Mouse (Mus musculus) liver, postnatal 0 days (tissue): ENCODE measurements around the gene Ccdc71. TPM values are rescaled to one million over a fixed set of nuclear protein-coding genes. Genes with fewer than 3 reads are reported as not detected.

Source experiments
- ATAC-seq: fragments of 200-750 bp; cut with Nextera tagmentation; 2 replicates; pipeline ENCODE4 v1.8.0; 2017; ENCODE audit warnings: mild to moderate bottlenecking, moderate library complexity
- DNase-seq: peaks from one replicate; pipeline ENCODE4 v3.0.0-alpha.2; 2016
- H3K27ac ChIP-seq: fragments of 300-500 bp; sonication (generic); 2 replicates; pipeline ENCODE4 v1.5.1; 2014; ENCODE audit warnings: antibody characterized with exemption, moderate library complexity, mild to moderate bottlenecking, low read depth
- H3K27me3 ChIP-seq: fragments of 300-500 bp; sonication (generic); 2 replicates; pipeline ENCODE4 v1.6.1; 2014; ENCODE audit warnings: low read length, control low read depth, mixed read lengths; ENCODE audit not compliant: insufficient read depth
- H3K36me3 ChIP-seq: fragments of 300-500 bp; sonication (generic); replicated peaks from 2 replicates; pipeline ENCODE4 v1.6.1; 2014; ENCODE audit warnings: mild to moderate bottlenecking, control low read depth, low read length, moderate library complexity, mixed read lengths; ENCODE audit not compliant: insufficient read depth
- H3K4me1 ChIP-seq: fragments of 300-500 bp; sonication (generic); 2 replicates; pipeline ENCODE4 v1.6.1; 2014; ENCODE audit warnings: antibody characterized with exemption, mild to moderate bottlenecking, control low read depth; ENCODE audit not compliant: insufficient read depth
- H3K4me2 ChIP-seq: fragments of 300-500 bp; sonication (generic); 2 replicates; pipeline ENCODE4 v1.6.1; 2014; ENCODE audit warnings: low read depth, mild to moderate bottlenecking, low read length, moderate library complexity, mixed read lengths
- H3K4me3 ChIP-seq: fragments of 300-500 bp; sonication (generic); 2 replicates; pipeline ENCODE4 v1.5.1; 2014; ENCODE audit warnings: low read depth, low read length
- H3K9ac ChIP-seq: fragments of 300-500 bp; sonication (generic); replicated peaks from 2 replicates; pipeline ENCODE4 v1.6.1; 2014; ENCODE audit warnings: mild to moderate bottlenecking, moderate library complexity
- H3K9me3 ChIP-seq: fragments of 300-500 bp; sonication (generic); 2 replicates; pipeline ENCODE4 v1.6.1; 2016; ENCODE audit warnings: mild to moderate bottlenecking, control low read depth, low read length, mixed read lengths
- CTCF ChIP-seq: sonication (generic); IDR thresholded peaks from 2 replicates; pipeline ENCODE4 v1.5.1; 2016; ENCODE audit warnings: antibody characterized with exemption, low read depth
- EP300 ChIP-seq: IDR thresholded peaks from 2 replicates; pipeline ENCODE4 v1.6.1; 2016; ENCODE audit warnings: antibody characterized with exemption, low read depth, mild to moderate bottlenecking
- WGBS: fragments of 180-500 bp; shearing (Covaris S2); extraction: QIAGEN DNeasy Blood & Tissue Kit; methylation state at CpG from one replicate; pipeline ENCODE4 v1.1.7; 2014; ENCODE audit not compliant: insufficient replicate concordance; 5-methylcytosine and 5-hydroxymethylcytosine counted together
- polyA plus RNA-seq: library from polyadenylated mRNA; unstranded; fragments of >200 nt; fragmentation: Nextera tagmentation; extraction: Ambion mirVana; gene quantifications from 2 replicates; pipeline ENCODE4 v1.2.1, GENCODE M21; 2015

Ccdc71 gene
- polyA plus RNA-seq, 1 experiment from 2014 or later = 16.1 TPM

GRCm38 (mm10) chr9:108439176-108439575, 21.2 kb upstream of the Ccdc71 start:
- H3K4me2 ChIP-seq = no peak overlapping the region
- 79% methylated on average over 6 of the region's 6 CpGs for WGBS
- TF ChIP-seq CTCF (no peak), EP300 (no peak)
- no peaks in the 10 kb centered on the region for H3K4me1 ChIP-seq
- DNase-seq = no peak
- ATAC-seq = no peak
- no peak overlapping the region for H3K4me3 ChIP-seq
- no peaks in the 10 kb centered on the region for H3K9me3 ChIP-seq
- no peak overlapping the region for H3K27ac ChIP-seq
- H3K9ac ChIP-seq = no peak overlapping the region
- no peaks in the 10 kb centered on the region for H3K27me3 ChIP-seq
- no peaks in the 10 kb centered on the region for H3K36me3 ChIP-seq

- no peak overlapping the region for H3K27ac ChIP-seq
- H3K9me3 ChIP-seq = no peaks in the 10 kb centered on the region
- DNase-seq = no peak
- no peak overlapping the region for H3K4me2 ChIP-seq
- no peak for TF ChIP-seq EP300
- no peak for TF ChIP-seq CTCF
- no peak for ATAC-seq
- H3K27me3 ChIP-seq = no peaks in the 10 kb centered on the region
- H3K36me3 ChIP-seq = no peaks in the 10 kb centered on the region
- H3K4me3 ChIP-seq = no peak overlapping the region
- H3K9ac ChIP-seq = no peak overlapping the region
- H3K4me1 ChIP-seq = no peaks in the 10 kb centered on the region; the same call in 1 of the 2 replicates
- 66% methylated on average over 5 of the region's 5 CpGs for WGBS
Measured at GRCm38 (mm10) chr9:108440485-108440884, 19.8 kb upstream of the Ccdc71 start.

DNA sequence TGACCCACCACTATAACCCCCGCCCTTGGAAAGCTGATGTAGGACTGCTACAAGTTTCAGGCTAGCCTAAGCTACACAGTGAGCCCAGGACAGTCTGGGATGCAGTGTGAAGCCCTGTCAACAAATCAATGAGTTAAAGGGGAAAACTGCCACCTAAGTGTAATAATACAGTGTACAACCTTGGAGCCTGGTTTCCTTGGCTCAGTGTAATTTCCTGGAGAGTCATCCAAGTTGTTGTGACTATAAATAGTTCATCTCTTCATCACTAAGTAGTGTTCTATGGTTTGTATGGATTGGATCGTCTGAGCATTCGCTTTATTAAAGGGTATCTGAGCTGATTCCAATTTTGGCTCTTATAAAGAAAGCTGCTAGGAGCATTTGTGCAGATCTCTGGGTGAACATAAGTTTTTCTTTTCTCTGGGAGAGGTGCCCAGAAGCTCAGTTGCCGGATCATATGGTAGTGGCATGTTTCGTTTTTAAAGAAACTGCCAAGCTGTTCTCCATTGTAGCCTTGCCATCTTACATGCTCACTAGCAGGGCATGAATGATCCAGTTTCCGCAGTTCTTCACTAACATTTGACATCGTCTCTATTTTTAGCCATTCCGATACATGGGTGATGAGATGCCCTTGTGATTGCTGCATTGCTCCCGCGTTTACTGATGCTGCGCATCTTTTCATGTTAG, 18.9 kb upstream of the Ccdc71 start:
- Histone ChIP-seq H3K27me3 (no peaks in the 10 kb centered on the region), H3K4me2 (no peak overlapping the region), H3K9ac (no peak overlapping the region), H3K4me1 (no peaks in the 10 kb centered on the region; the same call in 1 of the 2 replicates), H3K27ac (no peak overlapping the region), H3K9me3 (no peaks in the 10 kb centered on the region), H3K4me3 (no peak overlapping the region), H3K36me3 (no peaks in the 10 kb centered on the region)
- ATAC-seq (no peak), DNase-seq (no peak)
- 85% methylated on average over 11 of the region's 11 CpGs for WGBS
- TF ChIP-seq CTCF = no peak
- no peak for TF ChIP-seq EP300

DNA sequence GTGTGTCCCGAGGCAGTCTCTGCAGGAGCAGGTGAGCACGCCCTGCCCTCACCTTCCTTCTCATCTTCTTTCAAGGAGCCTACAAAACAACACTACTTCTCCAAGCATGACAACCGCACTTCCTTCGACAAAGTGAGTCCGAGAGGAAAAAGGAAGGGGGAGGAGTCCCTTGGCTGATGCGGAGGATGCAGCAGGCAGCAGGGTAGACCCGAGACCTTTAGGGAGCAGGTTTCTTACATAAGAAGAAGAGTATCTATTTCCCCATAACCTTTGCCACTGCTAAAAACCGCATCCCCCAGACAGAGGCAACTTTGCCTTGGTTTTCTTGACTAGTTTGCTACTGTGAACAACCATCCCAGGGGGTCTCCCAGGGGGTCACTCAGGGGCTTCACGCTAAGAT, 15.2 kb upstream of the Ccdc71 start:
- no peaks in the 10 kb centered on the region for H3K9me3 ChIP-seq
- no peak overlapping the region for H3K4me3 ChIP-seq
- TF ChIP-seq CTCF (no peak), EP300 (no peak)
- no peak overlapping the region for H3K4me2 ChIP-seq
- 38% methylated on average over 9 of the region's 9 CpGs for WGBS
- ATAC-seq (no peak), DNase-seq (no peak)
- H3K9ac ChIP-seq = no peak overlapping the region
- H3K36me3 ChIP-seq = no peaks in the 10 kb centered on the region
- no peaks in the 10 kb centered on the region for H3K27me3 ChIP-seq
- no peak overlapping the region for H3K27ac ChIP-seq
- H3K4me1 ChIP-seq = peaks cover under 1% of the 10 kb centered on the region

DNA sequence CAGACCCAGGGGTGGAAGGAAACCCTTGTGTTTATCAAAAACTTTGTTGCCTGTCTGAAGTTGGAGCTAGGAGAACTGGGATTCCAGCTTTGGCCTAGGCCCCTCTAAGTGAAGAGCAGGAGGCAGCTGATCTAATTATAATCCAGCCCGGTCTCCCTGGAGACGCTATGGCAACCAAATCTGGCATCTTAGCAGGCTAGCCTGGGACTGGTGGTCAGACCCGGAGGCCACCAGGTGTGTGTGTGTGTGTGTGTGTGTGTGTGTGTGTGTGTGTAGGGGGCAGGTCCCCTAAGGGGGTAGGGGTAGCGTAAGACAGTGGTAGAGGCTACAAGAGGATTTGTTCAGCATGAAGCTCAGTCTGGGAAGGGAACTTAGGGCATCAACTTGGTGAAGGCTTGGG, 10.5 kb upstream of the Ccdc71 start:
- no peak for ATAC-seq
- Histone ChIP-seq H3K4me1 (peaks cover 24% of the 10 kb centered on the region), H3K4me2 (peak overlapping the region; percentile 100; the same call in 1 of the 2 replicates), H3K4me3 (no peak overlapping the region), H3K9me3 (no peaks in the 10 kb centered on the region), H3K27me3 (no peaks in the 10 kb centered on the region), H3K9ac (no peak overlapping the region), H3K36me3 (no peaks in the 10 kb centered on the region), H3K27ac (no peak overlapping the region)
- 73% methylated on average over 4 of the region's 4 CpGs for WGBS
- DNase-seq = no peak
- no peak for TF ChIP-seq CTCF
- TF ChIP-seq EP300 = no peak

DNA sequence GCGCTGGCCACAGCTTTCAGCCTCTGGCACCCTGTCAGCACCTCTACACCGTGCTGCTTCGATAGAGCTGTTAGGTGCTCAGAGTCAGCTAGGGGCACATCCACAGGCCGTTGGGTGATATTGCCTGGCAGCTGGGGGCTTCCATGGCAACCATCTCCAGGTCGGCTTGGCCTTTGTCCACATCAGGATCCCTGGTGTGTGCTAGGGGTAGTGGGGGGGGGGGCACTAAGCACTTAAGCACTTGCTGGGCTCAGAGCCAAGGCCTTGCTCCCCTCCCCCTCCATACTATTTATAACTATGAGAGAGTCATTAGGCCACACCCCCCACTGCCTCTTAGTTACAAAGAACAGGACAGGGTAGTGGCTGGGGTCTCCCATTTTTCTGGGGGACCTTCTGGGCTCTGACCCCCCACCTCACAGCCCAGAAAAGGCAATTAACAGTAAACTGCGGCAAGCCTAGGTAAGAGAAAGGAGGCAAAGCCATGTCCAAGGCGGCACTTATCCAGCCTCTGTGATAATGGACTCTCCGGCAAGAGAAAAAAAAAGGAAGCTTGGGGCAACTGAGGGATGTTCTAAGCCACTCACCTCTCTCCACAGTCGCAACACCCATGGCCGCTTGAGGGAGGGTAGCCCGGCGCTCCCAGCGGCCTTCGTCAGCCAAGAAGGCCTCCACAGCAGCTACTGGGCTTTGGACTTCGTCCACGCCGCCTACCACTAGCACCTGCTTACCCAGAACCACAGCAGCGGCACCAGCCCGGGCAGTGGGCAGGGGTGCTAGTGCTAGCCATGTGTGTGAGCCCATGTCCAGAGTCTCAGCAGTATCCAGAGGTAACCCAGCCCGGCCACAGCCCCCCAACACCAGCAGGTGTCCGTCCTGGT, 9.8 kb upstream of the Ccdc71 start:
- H3K27me3 ChIP-seq = no peaks in the 10 kb centered on the region
- 70% methylated on average over 21 of the region's 21 CpGs for WGBS
- H3K4me3 ChIP-seq = no peak overlapping the region
- no peak for ATAC-seq
- H3K27ac ChIP-seq = 0 out of 2 replicates have a peak overlapping the region, but pooled peaks have one; percentile 3
- no peaks in the 10 kb centered on the region for H3K9me3 ChIP-seq
- H3K4me2 ChIP-seq = peak overlapping the region; percentile 100
- H3K9ac ChIP-seq = no peak overlapping the region
- H3K4me1 ChIP-seq = peaks cover 24% of the 10 kb centered on the region
- TF ChIP-seq EP300 (no peak), CTCF (no peak)
- H3K36me3 ChIP-seq = no peaks in the 10 kb centered on the region
- DNase-seq = no peak
